Mouse (Mus musculus): ENCODE data around the gene Ptn. TPM values are rescaled to one million over a fixed set of nuclear protein-coding genes. Genes with fewer than 3 reads are reported as not detected.

The Ptn gene
- total RNA-seq, 2 experiments from 2014 or later, result 104 to 106 TPM

Small RNA genes within 50 kb of the gene (microRNA-seq; reads per million reads assigned to microRNA genes)
- gene Gm25111, result 0 reads per million in 2 experiments

All from heart, postnatal 4 days (tissue).